Mouse (Mus musculus) testis, adult 2 months (tissue): ENCODE results near the gene Ifrd1.

Source experiments
- CTCF ChIP-seq: fragments of 200-500 bp; IDR thresholded peaks from 2 replicates; pipeline ENCODE4 v1.5.1; 2012; ENCODE audit warnings: low read depth, mild to moderate bottlenecking, inconsistent platforms, low read length, moderate library complexity; ENCODE audit not compliant: control insufficient read depth, insufficient read depth, insufficient replicate concordance
- POLR2A ChIP-seq: fragments of 200-500 bp; IDR thresholded peaks from 2 replicates; pipeline ENCODE4 v1.6.1; 2012; ENCODE audit warnings: low read depth, mild to moderate bottlenecking, inconsistent platforms, low read length, moderate library complexity; ENCODE audit not compliant: control insufficient read depth

- 0 out of 2 replicates have a peak, but pooled peaks have one; percentile 6 for TF ChIP-seq CTCF
- TF ChIP-seq POLR2A = no peak
Measured at GRCm38 (mm10) chr12:40177089-40177488, 71.2 kb downstream of the Ifrd1 start.
